Mouse (Mus musculus): ENCODE measurements around the gene Lalba. TPM values are rescaled to one million over a fixed set of nuclear protein-coding genes. Genes with fewer than 3 reads are reported as not detected.

Lalba gene
- total and polyA plus RNA-seq, 3 experiments = not detected

GRCm38 (mm10) chr15:98512232-98512631 is 29.7 kb upstream of the Lalba start:
- no peaks in the 10 kb centered on the region; the same call in 1 of the 2 replicates for H3K79me2 ChIP-seq (ENCODE audit: control insufficient read depth, insufficient read depth, low read length, poor library complexity)
- no peaks in the 10 kb centered on the region for H3K27me3 ChIP-seq (ENCODE audit: control insufficient read depth in 1 of 2, insufficient read depth in 2 of 2, low read length in 2 of 2)
- peak overlapping the region; percentile 90 for H3K27ac ChIP-seq (ENCODE audit: control insufficient read depth, low read depth, low read length)
- peaks cover 12 to 35% of the 10 kb centered on the region in 2 experiments for H3K4me1 ChIP-seq (ENCODE audit: control insufficient read depth in 1 of 2, insufficient read depth in 2 of 2, low read length in 2 of 2)
- peak overlapping the region; percentile 13 for H3K9ac ChIP-seq (ENCODE audit: control insufficient read depth, low read depth, low read length, poor library complexity, severe bottlenecking)
- peak; percentile 84 for DNase-seq (ENCODE audit: low read depth, low spot score)
- peak overlapping the region; percentile 39 to 72 for H3K4me3 ChIP-seq (ENCODE audit: control insufficient read depth in 1 of 2, insufficient read depth in 1 of 2, low read depth in 2 of 2, low read length in 2 of 2)
- H3K9me3 ChIP-seq (replicated peaks; ENCODE audit: insufficient read depth, low read length) = no peaks in the 10 kb centered on the region
- peaks cover 0 to 15% of the 10 kb centered on the region in 2 experiments; a peak in 2 of 4 replicates for H3K36me3 ChIP-seq (ENCODE audit: control insufficient read depth in 1 of 2, insufficient read depth in 2 of 2, low read length in 2 of 2)
- peak; percentile 43; the same call in 1 of the 2 replicates for TF ChIP-seq TCF12 (IDR thresholded peaks at IDR 0.05; ENCODE audit: low read depth, low read length)
- TF ChIP-seq EP300 (IDR thresholded peaks at IDR 0.05; ENCODE audit: low read depth in 1 of 2, low read length in 2 of 2) = peak; percentile 51 to 66; a peak in 3 of 4 replicates
- TF ChIP-seq MAX (IDR thresholded peaks at IDR 0.05; ENCODE audit: low read length) = peak; percentile 18; the same call in 1 of the 2 replicates
- peak; percentile 62; the same call in 1 of the 2 replicates for TF ChIP-seq RCOR1 (IDR thresholded peaks at IDR 0.05; ENCODE audit: low read depth, low read length)
- peak; percentile 85 for TF ChIP-seq GATA1 (IDR thresholded peaks at IDR 0.05; ENCODE audit: low read depth, low read length)
- TF ChIP-seq SIN3A (IDR thresholded peaks at IDR 0.05; ENCODE audit: low read length) = peak; percentile 33; the same call in 1 of the 2 replicates
- TF ChIP-seq HCFC1 (IDR thresholded peaks at IDR 0.05; ENCODE audit: low read depth, low read length) = 0 out of 2 replicates have a peak, but pooled peaks have one; percentile 33
- TF ChIP-seq ZKSCAN1 (IDR thresholded peaks at IDR 0.05; ENCODE audit: low read depth, low read length) = no peak
- no peak for TF ChIP-seq SMC3 (IDR thresholded peaks at IDR 0.05; ENCODE audit: low read depth, low read length)
- no peak for TF ChIP-seq UBTF (IDR thresholded peaks at IDR 0.05; ENCODE audit: borderline replicate concordance, insufficient read depth, low read depth, low read length)
- TF ChIP-seq NRF1 (IDR thresholded peaks at IDR 0.05; ENCODE audit: insufficient read depth, low read depth, low read length, poor library complexity, severe bottlenecking) = no peak
- TF ChIP-seq ELF1 (IDR thresholded peaks at IDR 0.05; ENCODE audit: low read depth, low read length) = no peak
- TF ChIP-seq ETS1 (IDR thresholded peaks at IDR 0.05; ENCODE audit: low read depth, low read length) = peak; percentile 56
- peak; percentile 46; the same call in 1 of the 2 replicates for TF ChIP-seq MAZ (IDR thresholded peaks at IDR 0.05; ENCODE audit: low read depth, low read length)
- TF ChIP-seq MYC (IDR thresholded peaks at IDR 0.05; ENCODE audit: low read depth, low read length) = peak; percentile 73; the same call in 1 of the 2 replicates
- no peak for TF ChIP-seq MYB (IDR thresholded peaks at IDR 0.05; ENCODE audit: low read depth, low read length)
- TF ChIP-seq JUND (IDR thresholded peaks at IDR 0.05; ENCODE audit: low read depth, low read length) = no peak
- TF ChIP-seq ZNF384 (IDR thresholded peaks at IDR 0.05; ENCODE audit: low read depth, low read length) = no peak
- TF ChIP-seq TBP (IDR thresholded peaks at IDR 0.05; ENCODE audit: low read depth, low read length) = peak; percentile 46; the same call in 1 of the 2 replicates
- 0 out of 2 replicates have a peak, but pooled peaks have one; percentile 18 for TF ChIP-seq CHD1 (IDR thresholded peaks at IDR 0.05; ENCODE audit: low read depth, low read length)
